Mouse (Mus musculus) liver, embryonic 14.5 days (tissue): Measurements from ENCODE around the gene Errfi1. TPM values are rescaled to one million over a fixed set of nuclear protein-coding genes. Genes with fewer than 3 reads are reported as not detected.

ENCODE experiments used
- ATAC-seq: fragments of 200-750 bp; cut with Nextera tagmentation; 2 replicates; pipeline ENCODE4 v1.8.0; 2017; ENCODE audit warnings: moderate number of reproducible peaks, mild to moderate bottlenecking, moderate library complexity; ENCODE audit not compliant: insufficient read depth
- DNase-seq, 3 experiments: peaks; one replicate each; pipeline ENCODE4 v3.0.0-alpha.2; 2012 to 2013; ENCODE audit warnings: low read depth in 3 of 3, low spot score in 3 of 3
- H3K27ac ChIP-seq: fragments of 300-500 bp; sonication (generic); 2 replicates; pipeline ENCODE4 v1.5.1; 2014; ENCODE audit warnings: moderate library complexity, mild to moderate bottlenecking, control low read depth, inconsistent platforms
- H3K27me3 ChIP-seq: fragments of 300-500 bp; sonication (generic); 2 replicates; pipeline ENCODE4 v1.6.1; 2014; ENCODE audit warnings: mild to moderate bottlenecking, low read length, moderate library complexity; ENCODE audit not compliant: control insufficient read depth, insufficient read depth
- H3K36me3 ChIP-seq: fragments of 300-500 bp; sonication (generic); replicated peaks from 2 replicates; pipeline ENCODE4 v1.6.1; 2014; ENCODE audit warnings: low read depth; ENCODE audit not compliant: control insufficient read depth, insufficient read depth
- H3K4me1 ChIP-seq, 2 experiments: fragments of 200-500 bp in 1 of 2; fragments of 300-500 bp in 1 of 2; sonication (generic) in 1 of 2; replicated peaks; 2 replicates each; pipeline ENCODE4 v1.6.1; 2012 to 2014; ENCODE audit warnings: antibody characterized with exemption in 1 of 2, inconsistent platforms in 1 of 2, low read length in 1 of 2; ENCODE audit not compliant: control insufficient read depth in 2 of 2, insufficient read depth in 2 of 2
- H3K4me2 ChIP-seq: fragments of 300-500 bp; sonication (generic); 2 replicates; pipeline ENCODE4 v1.6.1; 2014; ENCODE audit warnings: low read depth, mild to moderate bottlenecking, control low read depth, moderate library complexity
- H3K4me3 ChIP-seq, 2 experiments: fragments of 200-500 bp in 1 of 2; fragments of 300-500 bp in 1 of 2; sonication (generic) in 1 of 2; 2 replicates each; pipeline ENCODE4 v1.5.1; 2012 to 2014; ENCODE audit warnings: low read depth in 2 of 2, low read length in 2 of 2, mild to moderate bottlenecking in 2 of 2, control low read depth in 1 of 2, inconsistent platforms in 1 of 2, moderate library complexity in 1 of 2; ENCODE audit not compliant: insufficient read depth in 1 of 2
- H3K9ac ChIP-seq: fragments of 300-500 bp; sonication (generic); replicated peaks from 2 replicates; pipeline ENCODE4 v1.6.1; 2014; ENCODE audit warnings: mild to moderate bottlenecking, control low read depth, moderate library complexity
- H3K9me3 ChIP-seq: fragments of 300-500 bp; sonication (generic); 2 replicates; pipeline ENCODE4 v1.6.1; 2016; ENCODE audit warnings: low read length, mixed read lengths; ENCODE audit not compliant: control insufficient read depth
- CTCF ChIP-seq: IDR thresholded peaks from 2 replicates; pipeline ENCODE4 v1.5.1; 2016; ENCODE audit warnings: antibody characterized with exemption, low read depth, control low read depth
- EP300 ChIP-seq: IDR thresholded peaks from 2 replicates; pipeline ENCODE4 v1.6.1; 2016; ENCODE audit warnings: antibody characterized with exemption, low read depth
- WGBS: fragments of 180-500 bp; shearing (Covaris S2); extraction: QIAGEN DNeasy Blood & Tissue Kit; methylation state at CpG from one replicate; pipeline ENCODE4 v1.1.7; 2014; ENCODE audit not compliant: insufficient replicate concordance; 5-methylcytosine and 5-hydroxymethylcytosine counted together
- polyA plus RNA-seq, 2 experiments: library from polyadenylated mRNA; depleted of rRNA in 1 of 2; stranded (reverse) in 1 of 2; unstranded in 1 of 2; fragments of >200 nt; fragmentation: Nextera tagmentation in 1 of 2; extraction: Ambion mirVana in 1 of 2; gene quantifications; 2 replicates each; pipeline versions ENCODE4 v1.2.1 to v1.2.3; 2012 to 2014

Errfi1 gene
- polyA plus RNA-seq, 2 experiments: 12.6 to 26.1 TPM

- ATAC-seq (no peak), DNase-seq (no peak)
- no peak overlapping the region for H3K27ac ChIP-seq
- H3K9ac ChIP-seq: no peak overlapping the region
- no peak overlapping the region for H3K4me3 ChIP-seq
- H3K4me1 ChIP-seq: peaks cover 0 to 4% of the 10 kb centered on the region in 2 experiments; a peak in 2 of 4 replicates
- WGBS: 55% methylated on average over 4 of the region's 4 CpGs
- H3K36me3 ChIP-seq: no peaks in the 10 kb centered on the region
- peaks cover 18% of the 10 kb centered on the region for H3K27me3 ChIP-seq
- TF ChIP-seq EP300: no peak
- TF ChIP-seq CTCF: no peak
- H3K4me2 ChIP-seq: no peak overlapping the region
- no peaks in the 10 kb centered on the region for H3K9me3 ChIP-seq
Measured at GRCm38 (mm10) chr4:150852479-150852878, 1.2 kb upstream of the Errfi1 start.

DNA sequence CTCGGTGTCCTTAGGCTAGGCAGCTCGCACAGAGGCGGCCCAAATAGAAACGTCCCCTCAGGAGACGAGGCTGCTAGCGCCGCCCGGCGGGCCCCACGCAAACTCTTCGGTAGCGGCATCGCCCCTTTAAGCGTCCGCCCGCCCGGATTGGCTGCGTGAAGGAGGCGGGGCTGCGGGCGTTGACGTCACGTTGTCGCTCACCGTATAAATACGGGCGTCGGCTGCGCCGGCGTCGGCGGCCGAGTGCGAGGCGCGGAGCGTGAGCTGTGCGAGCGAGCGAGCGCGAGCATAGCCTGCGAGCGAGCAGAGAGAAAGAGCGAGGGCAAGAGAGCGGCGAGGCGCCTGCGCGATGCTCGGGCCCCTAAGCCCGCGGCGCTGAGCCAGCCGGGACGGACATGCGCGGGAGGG lies 1.1 kb downstream of the Errfi1 start:
- peak; percentile 59 to 76 (median 68) for DNase-seq
- TF ChIP-seq CTCF: peak; percentile 51
- no peak for TF ChIP-seq EP300
- H3K9ac ChIP-seq: peak overlapping the region; percentile 58
- no peaks in the 10 kb centered on the region for H3K36me3 ChIP-seq
- H3K9me3 ChIP-seq: no peaks in the 10 kb centered on the region
- H3K27me3 ChIP-seq: peaks cover 18% of the 10 kb centered on the region
- H3K4me2 ChIP-seq: peak overlapping the region; percentile 72
- H3K27ac ChIP-seq: no peak overlapping the region
- peak; percentile 76 for ATAC-seq
- H3K4me3 ChIP-seq: peak overlapping the region; percentile 58 to 61
- peaks cover 0 to 4% of the 10 kb centered on the region in 2 experiments; a peak in 2 of 4 replicates for H3K4me1 ChIP-seq
- WGBS: under 1% methylated on average over 59 of the region's 59 CpGs

- Histone ChIP-seq H3K27me3 (peaks cover 18% of the 10 kb centered on the region), H3K9me3 (no peaks in the 10 kb centered on the region), H3K27ac (no peak overlapping the region), H3K9ac (peak overlapping the region; percentile 58), H3K4me3 (peak overlapping the region; percentile 58 to 61), H3K4me2 (peak overlapping the region; percentile 72), H3K36me3 (no peaks in the 10 kb centered on the region), H3K4me1 (peaks cover 0 to 4% of the 10 kb centered on the region in 2 experiments; a peak in 2 of 4 replicates)
- no peak for DNase-seq
- TF ChIP-seq EP300 (no peak), CTCF (no peak)
- WGBS: under 1% methylated on average over 33 of the region's 43 CpGs
- peak; percentile 41 for ATAC-seq
Measured at GRCm38 (mm10) chr4:150855346-150855745, 1.6 kb downstream of the Errfi1 start.

- ATAC-seq (no peak), DNase-seq (no peak)
- Histone ChIP-seq H3K27ac (no peak overlapping the region), H3K27me3 (peaks cover 8% of the 10 kb centered on the region), H3K4me3 (no peak overlapping the region), H3K4me2 (no peak overlapping the region), H3K9me3 (no peaks in the 10 kb centered on the region), H3K36me3 (no peaks in the 10 kb centered on the region), H3K4me1 (no peaks in the 10 kb centered on the region; a peak in 1 of 4 replicates), H3K9ac (no peak overlapping the region)
- 47% methylated on average over 4 of the region's 4 CpGs for WGBS
- no peak for TF ChIP-seq EP300
- TF ChIP-seq CTCF: no peak
Measured at GRCm38 (mm10) chr4:150860526-150860925, 6.8 kb downstream of the Errfi1 start.

DNA sequence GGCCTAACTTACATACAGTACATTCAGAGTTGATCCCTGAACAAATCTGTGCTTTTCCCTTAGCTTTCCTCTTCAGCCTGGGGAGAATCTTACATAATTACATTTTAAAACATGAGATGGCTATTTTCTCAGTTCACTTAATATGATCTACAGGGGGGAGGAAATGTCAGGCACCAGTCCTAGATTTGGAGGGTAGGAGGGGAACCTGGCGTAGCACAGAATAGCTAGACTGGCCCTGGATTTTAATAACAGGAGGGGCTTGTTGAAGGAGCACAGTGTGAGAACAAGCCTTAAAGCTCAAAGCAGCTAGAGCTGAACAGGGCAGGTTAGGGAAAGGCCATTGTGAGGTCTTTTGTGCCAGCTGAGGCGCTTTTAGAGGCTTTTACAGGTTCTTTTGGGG lies 7.4 kb downstream of the Errfi1 start:
- H3K27me3 ChIP-seq: peaks cover 4% of the 10 kb centered on the region
- no peak overlapping the region for H3K4me3 ChIP-seq
- no peak for ATAC-seq
- no peaks in the 10 kb centered on the region; a peak in 1 of 4 replicates for H3K4me1 ChIP-seq
- H3K36me3 ChIP-seq: no peaks in the 10 kb centered on the region; the same call in 1 of the 2 replicates
- no peak overlapping the region for H3K9ac ChIP-seq
- WGBS: 63% methylated on average over 2 of the region's 2 CpGs
- TF ChIP-seq CTCF (no peak), EP300 (no peak)
- no peak for DNase-seq
- no peak overlapping the region for H3K4me2 ChIP-seq
- H3K9me3 ChIP-seq: no peaks in the 10 kb centered on the region
- no peak overlapping the region for H3K27ac ChIP-seq
